Mouse (Mus musculus) spleen, postnatal 36 days (tissue): ENCODE results near the gene Fbxw8.

ENCODE experiments used
- DNase-seq, 2 experiments: peaks; one replicate each; pipeline ENCODE4 v3.0.0; 2022; ENCODE audit warnings: low spot score in 2 of 2, mixed read lengths in 1 of 2

The Fbxw8 gene

GRCm38 (mm10) chr5:118023053-118023452 is 132.2 kb downstream of the Fbxw8 start:
- no peak for DNase-seq

GRCm38 (mm10) chr5:118019905-118020304 is 135.4 kb downstream of the Fbxw8 start:
- no peak for DNase-seq

DNA sequence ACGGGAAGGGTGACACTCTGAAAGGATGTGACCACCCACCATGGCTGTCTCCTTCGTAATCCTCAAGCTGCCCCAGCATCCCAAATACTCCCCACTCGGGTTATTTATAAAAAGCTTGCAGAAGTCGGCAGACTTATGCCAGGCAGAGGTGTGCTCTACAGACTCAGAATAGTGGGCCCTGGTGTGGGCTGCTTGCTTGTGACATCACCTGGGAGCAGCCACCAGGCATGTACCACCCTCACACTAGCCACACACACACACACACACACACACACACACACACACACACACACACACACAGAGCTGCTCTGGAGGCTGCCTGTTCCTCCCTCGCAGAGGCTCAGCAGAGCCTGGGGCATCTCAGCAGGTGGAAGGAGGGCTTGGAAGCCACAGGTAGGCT is 137.7 kb downstream of the Fbxw8 start:
- no peak for DNase-seq

- DNase-seq: no peak
Measured at GRCm38 (mm10) chr5:118015669-118016068, 139.6 kb downstream of the Fbxw8 start.

DNA sequence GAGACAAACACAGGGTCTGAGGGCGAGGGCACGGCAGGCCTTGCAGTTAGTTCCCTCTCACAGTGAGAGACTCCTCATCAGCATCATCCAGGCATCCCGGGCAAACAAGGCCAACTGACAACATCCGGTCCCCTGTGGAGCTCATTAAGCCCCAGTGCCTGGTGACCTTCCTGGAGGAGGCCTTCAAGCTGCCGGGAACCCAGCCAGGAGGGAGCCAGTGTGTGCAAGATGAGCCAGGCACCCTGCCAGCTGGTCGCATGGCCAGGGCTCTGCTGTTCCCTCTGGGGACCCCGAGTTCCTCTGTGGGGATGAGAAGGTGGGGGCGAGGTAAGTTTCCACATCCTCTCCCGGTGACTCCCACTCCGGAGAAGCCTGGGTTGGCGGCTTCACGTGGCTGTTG is 140.2 kb downstream of the Fbxw8 start:
- no peak for DNase-seq
